Mouse (Mus musculus): ENCODE measurements at regions not wholly inside any gene's neighbourhood (a gene's known extent, or its start where the extent isn't known, plus 50 kb on each side); places are given as distances from the start of the nearest gene placed in this dataset.

DNA sequence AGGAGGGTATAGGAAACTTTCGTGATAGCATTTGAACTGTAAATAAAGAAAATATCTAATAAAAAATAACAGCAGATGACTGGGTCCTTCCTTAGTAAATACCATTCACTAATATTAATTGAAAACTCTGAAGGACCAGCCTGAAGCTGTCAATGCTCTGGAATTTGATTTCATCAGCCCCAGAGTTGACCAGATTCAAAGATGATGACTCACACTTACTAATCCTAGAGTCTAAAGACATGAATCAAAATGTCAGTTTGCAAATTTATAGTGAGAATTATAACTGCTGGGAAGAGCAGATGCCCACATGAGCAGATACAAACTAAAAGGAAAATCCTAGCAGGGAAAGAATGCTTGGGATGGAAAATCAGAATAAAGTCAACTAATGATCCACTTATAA, 77.8 kb upstream of the Tac1 start:
- DNase-seq (ENCODE audit: low spot score) = no peak

DNA sequence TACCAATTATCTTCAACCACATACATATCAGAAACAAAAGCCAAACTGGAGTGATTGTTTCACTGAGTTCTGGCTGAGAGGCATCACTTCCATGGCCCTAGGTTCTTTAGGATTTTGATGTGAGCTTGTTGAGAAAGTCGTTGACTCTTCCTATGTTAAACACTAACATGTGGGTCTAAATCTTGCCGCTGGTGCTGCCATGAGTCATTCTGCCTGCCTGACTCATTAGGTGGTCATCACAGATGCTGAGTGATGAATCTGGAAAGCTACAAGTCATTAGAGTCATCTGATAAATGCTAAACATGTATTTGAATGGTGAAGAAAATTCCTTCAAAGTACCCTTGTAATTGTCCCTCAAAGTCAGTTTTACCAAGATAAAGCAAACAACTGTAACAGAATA, 60.4 kb upstream of the Tac1 start:
- no peak for DNase-seq (ENCODE audit: low spot score)

DNA sequence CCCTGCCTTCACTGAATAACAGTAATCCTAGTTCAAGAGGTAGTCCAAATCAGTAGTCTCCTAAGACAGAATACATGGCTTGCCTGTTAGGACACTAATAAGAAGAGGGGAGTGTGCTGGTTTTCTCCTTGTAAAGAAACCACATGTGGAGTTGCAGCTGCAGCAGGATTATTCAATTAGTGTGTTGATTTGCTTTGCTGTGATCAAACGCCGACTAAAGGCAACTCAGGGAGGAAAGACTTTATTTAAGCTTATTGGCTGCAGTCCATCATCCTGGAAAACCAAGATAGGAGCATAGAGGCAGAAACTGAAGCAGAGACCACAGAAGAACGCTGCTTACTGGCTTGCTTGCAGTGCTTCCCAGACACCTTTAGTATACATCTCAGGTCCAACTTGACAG, 57.9 kb upstream of the Tac1 start:
- no peak for DNase-seq (ENCODE audit: low spot score)
